Mouse (Mus musculus) stomach, embryonic 14.5 days (tissue): ENCODE measurements at regions not wholly inside any gene's neighbourhood (a gene's known extent, or its start where the extent isn't known, plus 50 kb on each side); places are given as distances from the start of the nearest gene placed in this dataset.

ENCODE experiments used
- ATAC-seq: fragments of 200-750 bp; cut with Nextera tagmentation; 2 replicates; pipeline ENCODE4 v1.8.0; 2017; ENCODE audit warnings: low read depth, moderate TSS enrichment; ENCODE audit not compliant: insufficient number of reproducible peaks, insufficient read depth, low FRiP score
- H3K27ac ChIP-seq: fragments of 300-500 bp; sonication (generic); 2 replicates; pipeline ENCODE4 v1.5.1; 2014; ENCODE audit warnings: mild to moderate bottlenecking, low read length, moderate library complexity, mixed read lengths
- H3K27me3 ChIP-seq: fragments of 300-500 bp; sonication (generic); 2 replicates; pipeline ENCODE4 v1.6.1; 2014; ENCODE audit warnings: low read length, control low read depth, mixed read lengths; ENCODE audit not compliant: control insufficient read depth, insufficient read depth
- H3K36me3 ChIP-seq: fragments of 300-500 bp; sonication (generic); 2 replicates; pipeline ENCODE4 v1.6.1; 2014; ENCODE audit warnings: mild to moderate bottlenecking, control low read depth, low read length, moderate library complexity, mixed read lengths; ENCODE audit not compliant: control insufficient read depth, insufficient read depth
- H3K4me1 ChIP-seq: fragments of 300-500 bp; sonication (generic); 2 replicates; pipeline ENCODE4 v1.6.1; 2014; ENCODE audit warnings: low read length, control low read depth, mixed read lengths; ENCODE audit not compliant: control insufficient read depth, insufficient read depth
- H3K4me2 ChIP-seq: fragments of 300-500 bp; sonication (generic); replicated peaks from 2 replicates; pipeline ENCODE4 v1.6.1; 2014; ENCODE audit warnings: low read depth, low read length, control low read depth
- H3K4me3 ChIP-seq: fragments of 300-500 bp; sonication (generic); 2 replicates; pipeline ENCODE4 v1.5.1; 2014; ENCODE audit warnings: low read depth, low read length, control low read depth
- H3K9ac ChIP-seq: fragments of 300-500 bp; sonication (generic); replicated peaks from 2 replicates; pipeline ENCODE4 v1.6.1; 2014; ENCODE audit warnings: low read depth, mild to moderate bottlenecking, control low read depth, low read length, moderate library complexity, mixed read lengths
- H3K9me3 ChIP-seq: fragments of 300-500 bp; sonication (generic); 2 replicates; pipeline ENCODE4 v1.6.1; 2016; ENCODE audit warnings: low read depth, low read length, control low read depth; ENCODE audit not compliant: control insufficient read depth
- WGBS: fragments of 180-500 bp; shearing (Covaris S2); extraction: QIAGEN DNeasy Blood & Tissue Kit; methylation state at CpG from one replicate; pipeline ENCODE4 v1.1.7; 2014; 5-methylcytosine and 5-hydroxymethylcytosine counted together

DNA sequence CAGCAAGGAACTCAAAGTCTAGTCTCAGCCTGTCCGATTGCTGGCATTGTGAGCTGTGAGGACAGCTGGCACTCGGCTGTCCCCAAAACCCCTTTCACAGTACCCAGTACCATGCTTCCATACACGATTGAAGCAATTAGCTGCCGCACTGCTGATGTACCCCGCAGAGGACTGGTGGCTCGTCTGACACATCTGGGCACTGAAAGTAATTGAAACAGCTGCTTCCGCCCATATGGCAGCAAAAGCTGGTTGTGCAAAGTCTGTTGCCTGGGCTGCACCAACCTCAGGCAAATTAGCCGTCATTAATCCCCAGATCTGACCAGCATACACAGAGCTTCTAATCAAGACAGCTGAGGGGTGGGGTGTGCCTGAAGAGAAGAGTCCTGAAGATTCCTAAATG is 313.1 kb upstream of the Arrdc4 start:
- ATAC-seq = no peak
- no peak overlapping the region for H3K4me3 ChIP-seq
- 77% methylated on average over 8 of the region's 8 CpGs for WGBS

DNA sequence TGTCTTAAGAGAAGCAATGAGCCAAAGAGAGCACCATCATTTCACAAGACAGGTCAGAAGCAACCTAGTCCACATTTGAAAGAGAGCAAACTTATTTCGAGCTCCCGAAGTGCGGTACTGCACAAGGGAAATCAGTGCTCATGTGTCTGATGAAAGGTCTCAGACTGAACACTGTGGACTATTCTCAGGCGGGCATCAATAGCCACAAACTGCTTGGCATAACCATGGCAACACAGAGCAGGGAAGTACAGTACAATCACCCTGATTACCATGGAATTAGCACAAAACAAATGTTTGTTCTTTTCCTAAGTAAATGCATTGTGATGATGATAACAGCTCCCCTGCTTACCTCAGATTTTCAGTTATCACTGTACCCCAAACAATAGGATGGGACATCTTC is 312.2 kb upstream of the Arrdc4 start:
- no peak overlapping the region for H3K27ac ChIP-seq
- H3K4me2 ChIP-seq = no peak overlapping the region
- no peaks in the 10 kb centered on the region for H3K9me3 ChIP-seq
- no peaks in the 10 kb centered on the region for H3K27me3 ChIP-seq
- no peak overlapping the region for H3K4me3 ChIP-seq
- no peak overlapping the region for H3K9ac ChIP-seq
- WGBS = 87% methylated on average over 4 of the region's 4 CpGs
- ATAC-seq = no peak
- H3K36me3 ChIP-seq = no peaks in the 10 kb centered on the region
- no peaks in the 10 kb centered on the region for H3K4me1 ChIP-seq

More for the DNA sequence above, 313.1 kb upstream of the Arrdc4 start:
- Histone ChIP-seq H3K27me3 (no peaks in the 10 kb centered on the region), H3K9me3 (no peaks in the 10 kb centered on the region), H3K9ac (no peak overlapping the region), H3K27ac (no peak overlapping the region), H3K4me2 (no peak overlapping the region), H3K36me3 (no peaks in the 10 kb centered on the region), H3K4me1 (no peaks in the 10 kb centered on the region)

DNA sequence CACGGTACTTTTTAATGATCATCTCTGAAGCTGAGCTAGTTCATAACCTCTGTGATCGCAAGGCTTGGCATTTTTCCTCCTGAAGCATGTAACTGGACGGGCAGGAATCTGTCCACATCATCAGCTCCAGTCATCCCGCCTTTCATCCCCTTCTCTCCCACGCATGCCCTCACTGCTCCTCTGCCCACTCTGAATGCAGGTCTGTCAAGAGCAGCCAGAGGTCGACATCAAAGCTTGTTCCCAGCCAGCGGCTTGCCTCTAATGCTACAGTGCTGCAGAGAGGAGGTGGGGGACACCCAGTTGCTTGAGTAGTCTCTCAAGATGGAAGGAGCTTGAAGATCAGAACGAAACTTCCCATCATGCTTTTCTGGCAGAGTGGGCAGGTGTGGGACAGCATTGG is 267.5 kb upstream of the Arrdc4 start:
- Histone ChIP-seq H3K36me3 (no peaks in the 10 kb centered on the region), H3K4me3 (no peak overlapping the region), H3K4me1 (no peaks in the 10 kb centered on the region), H3K9me3 (no peaks in the 10 kb centered on the region), H3K27ac (no peak overlapping the region), H3K27me3 (no peaks in the 10 kb centered on the region), H3K9ac (no peak overlapping the region), H3K4me2 (no peak overlapping the region)
- WGBS = 51% methylated on average over 8 of the region's 8 CpGs
- no peak for ATAC-seq

DNA sequence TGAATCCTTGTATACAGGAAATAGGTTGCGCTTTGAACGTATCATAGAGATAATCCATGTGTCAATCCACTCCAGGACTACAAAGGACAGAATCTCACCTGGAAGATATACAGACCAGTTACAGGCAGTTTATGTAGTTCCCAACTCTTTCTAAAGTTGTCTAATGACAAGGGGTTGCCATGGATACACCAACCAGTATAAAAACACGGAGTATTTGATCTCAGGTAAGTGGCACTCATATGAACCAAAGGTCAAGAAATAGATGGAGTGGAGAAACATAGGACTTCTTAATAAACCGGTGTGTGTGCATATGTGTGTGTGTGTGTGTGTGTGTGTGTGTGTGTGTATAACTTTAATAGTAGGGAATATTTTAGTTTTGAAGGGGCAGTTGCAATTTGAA is 266.0 kb upstream of the Arrdc4 start:
- H3K36me3 ChIP-seq = no peaks in the 10 kb centered on the region
- H3K4me2 ChIP-seq = no peak overlapping the region
- no peak overlapping the region for H3K9ac ChIP-seq
- no peaks in the 10 kb centered on the region for H3K27me3 ChIP-seq
- WGBS = 75% methylated on average over 4 of the region's 4 CpGs
- H3K4me3 ChIP-seq = no peak overlapping the region
- no peaks in the 10 kb centered on the region for H3K4me1 ChIP-seq
- no peaks in the 10 kb centered on the region for H3K9me3 ChIP-seq
- ATAC-seq = no peak
- no peak overlapping the region for H3K27ac ChIP-seq

DNA sequence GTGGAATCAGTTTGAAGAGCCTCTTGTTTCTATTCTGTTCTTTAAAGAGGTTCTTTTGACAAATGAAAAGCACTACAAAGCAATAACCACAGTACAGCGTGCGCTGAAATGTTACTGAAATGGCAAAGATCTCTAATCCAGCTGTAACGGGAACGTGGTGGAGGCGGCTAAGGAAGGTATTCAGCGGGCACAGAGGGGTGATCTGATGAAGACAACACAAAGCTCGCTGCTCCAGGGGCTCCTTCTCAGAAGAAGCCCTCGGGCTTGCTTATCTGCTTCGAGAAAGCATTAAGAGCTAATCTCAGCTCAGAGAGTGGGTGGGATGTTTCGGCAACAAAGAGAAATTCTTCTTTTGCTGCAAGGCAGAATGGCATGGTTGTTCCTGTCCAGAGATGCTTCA is 258.2 kb upstream of the Arrdc4 start:
- Histone ChIP-seq H3K27me3 (no peaks in the 10 kb centered on the region), H3K9ac (no peak overlapping the region), H3K9me3 (no peaks in the 10 kb centered on the region), H3K27ac (no peak overlapping the region), H3K4me3 (no peak overlapping the region), H3K4me2 (no peak overlapping the region), H3K4me1 (no peaks in the 10 kb centered on the region), H3K36me3 (no peaks in the 10 kb centered on the region)
- 82% methylated on average over 10 of the region's 10 CpGs for WGBS
- no peak for ATAC-seq

DNA sequence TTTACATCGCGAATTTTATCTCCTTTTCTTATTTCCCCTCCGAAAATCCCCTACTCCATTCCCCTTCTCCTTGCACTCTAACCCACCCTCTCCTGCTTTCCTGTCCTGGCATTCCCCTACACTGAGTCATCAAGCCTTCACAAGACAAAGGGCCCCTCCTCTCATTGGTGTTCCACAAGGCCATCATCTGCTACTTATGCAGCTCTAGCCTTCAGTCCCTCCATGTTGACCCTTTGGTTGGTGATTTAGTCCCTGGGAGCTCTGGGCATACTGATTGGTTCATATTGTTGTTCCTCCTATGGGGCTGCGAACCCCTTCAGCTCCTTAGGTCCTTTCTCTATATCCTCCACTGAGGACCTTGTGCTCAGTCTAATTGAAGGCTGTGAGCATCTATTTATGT is 239.0 kb upstream of the Arrdc4 start:
- H3K4me1 ChIP-seq = no peaks in the 10 kb centered on the region
- no peak overlapping the region for H3K4me3 ChIP-seq
- no peak for ATAC-seq
- no peaks in the 10 kb centered on the region for H3K27me3 ChIP-seq
- H3K9me3 ChIP-seq = no peaks in the 10 kb centered on the region
- WGBS = 87% methylated on average over 4 of the region's 4 CpGs
- H3K9ac ChIP-seq = no peak overlapping the region
- H3K27ac ChIP-seq = no peak overlapping the region
- H3K4me2 ChIP-seq = no peak overlapping the region
- H3K36me3 ChIP-seq = no peaks in the 10 kb centered on the region

DNA sequence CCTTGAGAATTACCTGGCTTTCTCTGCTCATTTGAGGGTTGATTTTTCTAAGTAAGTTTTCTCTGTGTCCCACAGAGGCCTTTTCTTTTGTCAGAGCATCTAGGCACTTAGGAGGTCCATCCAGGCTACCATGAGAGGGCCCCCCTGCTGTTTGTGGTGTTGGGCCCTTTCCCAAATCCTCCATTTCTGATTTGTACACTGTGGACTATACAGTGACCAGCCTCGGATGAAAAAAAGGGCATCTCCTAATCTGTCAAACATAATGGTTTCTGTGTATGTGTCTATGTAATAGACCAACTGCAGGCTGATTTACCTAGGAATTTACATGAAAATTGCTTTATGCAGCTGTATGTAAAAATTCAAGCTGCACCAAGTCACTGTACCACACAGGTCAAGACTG is 234.9 kb upstream of the Arrdc4 start:
- no peaks in the 10 kb centered on the region for H3K27me3 ChIP-seq
- no peak overlapping the region for H3K4me3 ChIP-seq
- no peak overlapping the region for H3K27ac ChIP-seq
- 44% methylated on average over 1 of the region's 1 CpGs for WGBS
- ATAC-seq = no peak
- H3K9me3 ChIP-seq = no peaks in the 10 kb centered on the region
- H3K36me3 ChIP-seq = no peaks in the 10 kb centered on the region
- H3K9ac ChIP-seq = no peak overlapping the region
- no peaks in the 10 kb centered on the region for H3K4me1 ChIP-seq
- H3K4me2 ChIP-seq = no peak overlapping the region

DNA sequence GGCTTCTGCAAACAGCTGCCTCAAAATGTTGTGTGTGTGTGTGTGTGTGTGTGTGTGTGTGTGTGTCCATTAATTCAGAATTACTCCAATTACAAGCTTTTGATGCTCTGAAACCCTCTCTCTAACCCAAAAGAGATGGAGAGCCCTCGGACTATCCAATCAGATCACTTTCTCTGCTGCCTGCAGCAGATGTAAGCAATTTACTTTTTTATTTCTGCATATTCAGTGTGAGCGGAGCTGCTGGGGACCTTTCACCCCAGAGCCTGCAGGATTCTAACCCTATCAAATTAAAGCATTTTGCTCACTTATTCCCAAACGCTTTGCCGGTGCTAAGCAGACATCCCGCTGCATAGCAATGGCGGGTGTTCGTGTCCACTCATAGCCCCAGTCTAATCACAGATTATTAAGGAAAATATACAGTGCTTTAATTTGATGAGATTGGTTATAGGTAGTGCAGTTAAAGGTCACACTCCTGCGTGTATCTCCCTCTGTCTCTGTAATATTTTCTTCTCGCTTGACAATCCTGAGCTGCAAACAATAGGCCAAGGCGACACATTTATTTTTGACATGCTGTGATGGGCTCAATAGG is 234.0 kb upstream of the Arrdc4 start:
- no peaks in the 10 kb centered on the region for H3K27me3 ChIP-seq
- no peak overlapping the region for H3K9ac ChIP-seq
- H3K27ac ChIP-seq = no peak overlapping the region
- no peak overlapping the region for H3K4me2 ChIP-seq
- no peak overlapping the region for H3K4me3 ChIP-seq
- WGBS = 75% methylated on average over 10 of the region's 10 CpGs
- no peaks in the 10 kb centered on the region for H3K36me3 ChIP-seq
- no peaks in the 10 kb centered on the region for H3K9me3 ChIP-seq
- no peak for ATAC-seq
- H3K4me1 ChIP-seq = peaks cover 1% of the 10 kb centered on the region; the same call in 1 of the 2 replicates

DNA sequence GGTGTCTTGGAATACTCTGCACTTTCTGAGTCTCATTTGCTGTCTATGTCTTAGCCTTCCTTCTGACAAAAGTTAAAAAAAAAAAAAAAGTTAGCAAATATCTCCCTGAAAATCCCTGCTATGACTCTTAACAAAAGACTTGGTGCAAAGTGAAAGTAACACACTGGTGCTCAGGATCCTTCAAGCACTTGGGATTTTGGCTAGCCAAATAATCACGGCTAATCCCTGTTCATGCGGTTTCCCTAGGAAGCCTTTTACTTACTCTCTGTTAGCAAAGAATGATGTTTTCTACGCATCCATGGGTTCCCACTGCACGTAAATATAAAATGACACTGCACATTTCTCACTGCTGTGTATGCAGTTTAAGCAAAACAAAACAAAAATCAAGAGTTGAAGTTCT is 229.5 kb upstream of the Arrdc4 start:
- WGBS = 41% methylated on average over 4 of the region's 4 CpGs
- Histone ChIP-seq H3K9me3 (no peaks in the 10 kb centered on the region), H3K9ac (no peak overlapping the region), H3K4me2 (peak overlapping the region; percentile 30), H3K4me3 (no peak overlapping the region), H3K36me3 (no peaks in the 10 kb centered on the region), H3K27me3 (no peaks in the 10 kb centered on the region), H3K27ac (no peak overlapping the region), H3K4me1 (peaks cover 4% of the 10 kb centered on the region; the same call in 1 of the 2 replicates)
- no peak for ATAC-seq
